Mouse (Mus musculus) gastrocnemius, adult 18-20 months (tissue): ENCODE measurements at regions not wholly inside any gene's neighbourhood (a gene's known extent, or its start where the extent isn't known, plus 50 kb on each side); places are given as distances from the start of the nearest gene placed in this dataset.

Experiments used
- DNase-seq: peaks from one replicate; pipeline ENCODE4 v3.0.0; 2021; ENCODE audit warnings: low spot score

DNA sequence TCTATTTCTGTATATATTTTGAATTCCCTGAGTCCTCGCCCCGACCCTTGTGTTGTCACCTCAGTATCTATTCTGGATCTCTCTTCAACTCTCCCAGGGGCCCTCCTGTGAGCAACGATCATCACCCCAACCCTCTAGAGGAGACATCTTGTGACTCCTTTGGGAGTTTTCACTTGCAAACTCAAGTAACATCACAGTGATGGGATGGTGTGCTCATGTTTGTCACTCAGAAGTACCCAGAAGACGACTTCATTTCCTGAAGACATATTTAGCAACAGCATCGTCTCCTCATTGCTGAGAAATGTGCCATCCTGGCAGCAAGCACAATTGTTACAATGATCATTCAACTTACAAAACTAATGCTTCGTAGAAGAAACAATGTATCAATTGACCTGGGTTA, 57.9 kb upstream of the Mbip start:
- no peak for DNase-seq

- no peak for DNase-seq
Measured at GRCm38 (mm10) chr12:56402844-56403243, 57.1 kb upstream of the Mbip start.

GRCm38 (mm10) chr12:56402137-56402536, 56.4 kb upstream of the Mbip start:
- DNase-seq = no peak
